Mouse (Mus musculus) heart, adult 2 months (tissue): ENCODE measurements around the gene Adipor1.

Source experiments
- CTCF ChIP-seq: fragments of 200-600 bp; IDR thresholded peaks from 2 replicates; pipeline ENCODE4 v1.8.1; 2022; ENCODE audit warnings: antibody characterized with exemption, mild to moderate bottlenecking, moderate library complexity
- POLR2A ChIP-seq: fragments of 200-500 bp; IDR thresholded peaks from 2 replicates; pipeline ENCODE4 v1.6.1; 2011; ENCODE audit warnings: mild to moderate bottlenecking, low read depth, low read length, control low read depth; ENCODE audit not compliant: insufficient read depth

DNA sequence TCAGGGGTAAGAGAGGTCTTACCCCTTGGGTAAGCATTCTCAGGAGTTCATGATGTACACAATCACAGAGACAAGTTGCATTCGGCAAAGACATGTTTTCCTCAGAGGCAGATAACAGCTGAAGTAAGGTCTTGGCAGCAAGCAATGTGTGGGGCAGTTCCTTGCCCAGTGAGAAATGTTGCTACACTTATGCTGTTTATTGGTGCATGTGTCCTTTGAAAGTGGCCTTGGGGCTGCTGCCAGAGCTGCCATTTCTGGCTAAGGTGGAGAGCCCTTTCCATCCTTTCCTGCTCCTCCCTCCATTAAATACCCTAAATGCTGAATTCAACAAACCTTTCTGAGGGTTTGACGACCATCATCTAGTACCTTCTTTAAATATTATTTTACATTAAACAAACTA lies 30.2 kb downstream of the Adipor1 start:
- no peak for TF ChIP-seq CTCF
- TF ChIP-seq POLR2A = no peak
